Mouse (Mus musculus) kidney, embryonic 14.5 days (tissue): ENCODE measurements at regions not wholly inside any gene's neighbourhood (a gene's known extent, or its start where the extent isn't known, plus 50 kb on each side); places are given as distances from the start of the nearest gene placed in this dataset.
A peak's percentile ranks its signal among the peaks of the same experiment; 100 is the strongest.

Experiments
- ATAC-seq: fragments of 200-750 bp; cut with Nextera tagmentation; 2 replicates; pipeline ENCODE4 v1.8.0; 2017; ENCODE audit warnings: moderate number of reproducible peaks, mild to moderate bottlenecking, moderate TSS enrichment, moderate library complexity; ENCODE audit not compliant: low FRiP score, low TSS enrichment
- H3K27ac ChIP-seq: fragments of 300-500 bp; sonication (generic); 2 replicates; pipeline ENCODE4 v1.5.1; 2014; ENCODE audit warnings: low read depth, mild to moderate bottlenecking, low read length, moderate library complexity, mixed read lengths
- H3K27me3 ChIP-seq: fragments of 300-500 bp; sonication (generic); 2 replicates; pipeline ENCODE4 v1.6.1; 2014; ENCODE audit warnings: mild to moderate bottlenecking, low read length; ENCODE audit not compliant: control insufficient read depth, insufficient read depth
- H3K36me3 ChIP-seq: fragments of 300-500 bp; sonication (generic); 2 replicates; pipeline ENCODE4 v1.6.1; 2014; ENCODE audit warnings: low read length, mixed read lengths; ENCODE audit not compliant: control insufficient read depth, insufficient read depth
- H3K4me1 ChIP-seq: fragments of 300-500 bp; sonication (generic); 2 replicates; pipeline ENCODE4 v1.6.1; 2014; ENCODE audit warnings: low read length, mixed read lengths; ENCODE audit not compliant: control insufficient read depth, insufficient read depth
- H3K4me2 ChIP-seq: fragments of 300-500 bp; sonication (generic); replicated peaks from 2 replicates; pipeline ENCODE4 v1.6.1; 2014; ENCODE audit warnings: low read depth, mild to moderate bottlenecking, low read length
- H3K4me3 ChIP-seq: fragments of 300-500 bp; sonication (generic); 2 replicates; pipeline ENCODE4 v1.5.1; 2014; ENCODE audit warnings: mild to moderate bottlenecking, low read length
- H3K9ac ChIP-seq: fragments of 300-500 bp; sonication (generic); 2 replicates; pipeline ENCODE4 v1.6.1; 2014; ENCODE audit warnings: low read depth, mild to moderate bottlenecking, low read length, moderate library complexity
- H3K9me3 ChIP-seq: fragments of 300-500 bp; sonication (generic); 2 replicates; pipeline ENCODE4 v1.6.1; 2016; ENCODE audit warnings: low read length; ENCODE audit not compliant: control insufficient read depth
- WGBS: fragments of 180-500 bp; shearing (Covaris S2); extraction: QIAGEN DNeasy Blood & Tissue Kit; methylation state at CpG from one replicate; pipeline ENCODE4 v1.1.7; 2014; 5-methylcytosine and 5-hydroxymethylcytosine counted together

DNA sequence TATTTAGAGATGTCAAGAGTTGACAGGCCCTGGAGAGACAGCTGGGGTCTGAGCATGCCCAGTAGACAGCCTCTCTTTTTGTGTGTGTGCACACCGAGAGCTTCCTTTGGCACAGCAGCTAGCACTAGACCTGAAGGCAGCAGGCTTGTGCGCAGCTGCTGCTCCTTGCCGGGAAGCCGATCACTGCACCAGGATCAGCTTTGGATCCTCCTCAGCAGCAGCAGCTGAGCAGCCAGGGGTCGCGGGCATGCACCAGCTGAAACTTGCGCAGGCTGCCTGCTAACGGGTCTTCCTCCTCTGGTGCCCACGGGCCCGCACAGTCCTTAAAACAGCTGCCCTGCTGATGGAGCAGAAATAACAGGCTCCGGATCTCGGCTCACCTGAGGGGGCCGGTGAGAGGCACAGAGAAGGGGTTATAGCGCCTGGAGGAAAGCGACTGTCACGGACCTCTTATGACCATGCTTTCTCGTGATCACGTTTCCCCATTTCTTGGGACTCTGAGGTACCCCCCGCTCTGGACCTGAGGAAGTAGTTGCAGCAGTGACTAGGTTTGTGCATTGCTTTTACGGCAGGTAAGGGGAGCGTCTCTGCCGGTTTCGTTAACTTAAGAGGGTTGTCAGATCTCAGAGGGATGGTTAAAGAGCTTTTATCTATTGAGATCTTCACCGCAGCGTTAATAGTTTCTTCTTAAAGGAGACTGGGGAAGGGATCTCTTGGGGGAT lies 57.8 kb upstream of the Arhgap18 start:
- Histone ChIP-seq H3K9ac (peak overlapping the region; percentile 40), H3K4me2 (peak overlapping the region; percentile 70), H3K27me3 (0 out of 2 replicates have a peak, but pooled peaks cover 3% of the 10 kb centered on the region), H3K36me3 (no peaks in the 10 kb centered on the region), H3K4me1 (no peaks in the 10 kb centered on the region), H3K27ac (no peak overlapping the region), H3K9me3 (no peaks in the 10 kb centered on the region), H3K4me3 (peak overlapping the region; percentile 33)
- peak; percentile 81 for ATAC-seq
- 3% methylated on average over 25 of the region's 25 CpGs for WGBS
